Mouse (Mus musculus) layer of hippocampus, postnatal 10 days (tissue): ENCODE results near the gene Chchd4. TPM values are rescaled to one million over a fixed set of nuclear protein-coding genes. Genes with fewer than 3 reads are reported as not detected.

Experiments
- total RNA-seq, 2 experiments: library from RNA; stranded (reverse); gene quantifications; 2 replicates each; pipeline ENCODE4 v1.2.3; 2021

Chchd4 gene
- total RNA-seq, 2 experiments from 2014 or later = 21.6 to 21.9 TPM

Other genes with a start within 250 kb of the Chchd4 start
- 10 to 100 TPM; 23.5 to 39.2 TPM for gene Wnt7a, start 62.2 kb downstream of the Chchd4 start, total RNA-seq
- 10 to 100 TPM; 28.4 to 32.1 TPM for gene Tmem43, start 157 bp upstream of the Chchd4 start, total RNA-seq
- gene Xpc, start 42.3 kb upstream of the Chchd4 start, total RNA-seq = 10 to 100 TPM; 12.6 to 13.7 TPM
- 10 to 100 TPM; 45.7 to 52.1 TPM for gene Lsm3, start 42.4 kb upstream of the Chchd4 start, total RNA-seq
- 100 to 1,000 TPM; 177 to 193 TPM for gene Slc6a6, start 210.5 kb upstream of the Chchd4 start, total RNA-seq